Mouse (Mus musculus) lung, embryonic 14.5 days (tissue): ENCODE measurements around the gene Sox5. TPM values are rescaled to one million over a fixed set of nuclear protein-coding genes. Genes with fewer than 3 reads are reported as not detected.

Experiments used
- ATAC-seq: fragments of 200-750 bp; cut with Nextera tagmentation; 2 replicates; pipeline ENCODE4 v1.8.0; 2017; ENCODE audit warnings: mild to moderate bottlenecking, moderate TSS enrichment, moderate library complexity; ENCODE audit not compliant: insufficient read depth
- DNase-seq: peaks from one replicate; pipeline ENCODE4 v3.0.0-alpha.2; 2015
- H3K27ac ChIP-seq: fragments of 300-500 bp; sonication (generic); 2 replicates; pipeline ENCODE4 v1.5.1; 2014; ENCODE audit warnings: low read depth, mild to moderate bottlenecking, moderate library complexity
- H3K27me3 ChIP-seq: fragments of 300-500 bp; sonication (generic); 2 replicates; pipeline ENCODE4 v1.6.1; 2014; ENCODE audit warnings: low read length, control low read depth; ENCODE audit not compliant: insufficient read depth
- H3K36me3 ChIP-seq: fragments of 300-500 bp; sonication (generic); 2 replicates; pipeline ENCODE4 v1.6.1; 2014; ENCODE audit warnings: control low read depth; ENCODE audit not compliant: insufficient read depth
- H3K4me1 ChIP-seq: fragments of 300-500 bp; sonication (generic); 2 replicates; pipeline ENCODE4 v1.6.1; 2014; ENCODE audit warnings: antibody characterized with exemption, control low read depth; ENCODE audit not compliant: insufficient read depth
- H3K4me2 ChIP-seq: fragments of 300-500 bp; sonication (generic); 2 replicates; pipeline ENCODE4 v1.6.1; 2014; ENCODE audit warnings: mild to moderate bottlenecking
- H3K4me3 ChIP-seq: fragments of 300-500 bp; sonication (generic); 2 replicates; pipeline ENCODE4 v1.5.1; 2014; ENCODE audit warnings: low read depth, low read length
- H3K9ac ChIP-seq: fragments of 300-500 bp; sonication (generic); 2 replicates; pipeline ENCODE4 v1.6.1; 2014
- H3K9me3 ChIP-seq: fragments of 300-500 bp; sonication (generic); 2 replicates; pipeline ENCODE4 v1.6.1; 2016; ENCODE audit warnings: low read depth, low read length, control low read depth
- CTCF ChIP-seq: IDR thresholded peaks from 2 replicates; pipeline ENCODE4 v1.5.1; 2016; ENCODE audit warnings: antibody characterized with exemption, low read depth
- WGBS: fragments of 180-500 bp; shearing (Covaris S2); extraction: QIAGEN DNeasy Blood & Tissue Kit; methylation state at CpG from one replicate; pipeline ENCODE4 v1.1.7; 2014; 5-methylcytosine and 5-hydroxymethylcytosine counted together
- polyA plus RNA-seq: library from polyadenylated mRNA; unstranded; fragments of >200 nt; fragmentation: Nextera tagmentation; extraction: Ambion mirVana; gene quantifications from 2 replicates; pipeline ENCODE4 v1.2.1, GENCODE M21; 2014

Gene Sox5
- polyA plus RNA-seq, 1 experiment from 2014 or later = 21.3 TPM

DNA sequence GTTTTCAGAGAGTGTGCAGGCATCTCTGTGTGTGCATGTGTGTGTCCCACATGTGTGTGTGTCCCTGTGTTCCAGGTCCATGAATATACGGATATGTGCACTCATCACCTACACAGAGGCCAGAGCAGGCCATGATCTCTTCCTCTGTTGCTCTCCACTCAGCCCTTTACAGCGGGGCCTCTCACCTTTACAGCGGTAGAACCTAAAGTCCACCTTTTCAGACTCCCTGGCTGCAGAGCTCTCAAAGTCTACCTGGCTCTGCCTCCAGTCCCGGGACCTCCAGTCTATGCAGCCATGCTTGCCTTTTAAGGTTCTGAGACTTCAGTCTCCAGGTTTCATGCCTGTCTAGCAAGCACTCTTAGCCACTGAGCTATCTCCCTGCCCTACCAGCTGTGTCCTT, 26.5 kb downstream of the Sox5 start:
- no peak for ATAC-seq
- no peak for TF ChIP-seq CTCF
- whole genome bisulfite sequencing = 78% methylated on average over 4 of the region's 4 CpGs
- Histone ChIP-seq H3K4me2 (no peak overlapping the region), H3K4me3 (no peak overlapping the region), H3K27me3 (no peaks in the 10 kb centered on the region), H3K4me1 (0 out of 2 replicates have a peak, but pooled peaks cover 7% of the 10 kb centered on the region), H3K27ac (no peak overlapping the region), H3K36me3 (no peaks in the 10 kb centered on the region), H3K9ac (no peak overlapping the region), H3K9me3 (no peaks in the 10 kb centered on the region)
- DNase-seq = no peak

DNA sequence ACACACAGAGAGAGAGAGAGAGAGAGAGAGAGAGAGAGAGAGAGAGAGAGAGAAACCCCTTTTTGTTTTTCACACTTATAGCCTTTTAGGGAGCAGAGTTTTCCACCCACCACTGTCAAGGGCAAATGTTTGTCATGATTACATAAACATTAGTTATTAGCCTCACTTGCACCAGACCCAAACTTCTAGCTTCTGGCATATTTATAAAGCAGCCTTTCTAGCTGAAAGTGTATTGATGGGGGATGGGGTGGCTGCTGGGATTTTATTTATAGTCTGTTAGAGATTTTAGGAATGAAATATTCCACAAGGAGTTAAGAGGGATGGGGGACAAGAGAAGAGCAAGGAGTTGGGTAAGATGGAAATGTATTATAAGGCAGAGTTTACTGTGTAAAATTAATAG, 27.4 kb downstream of the Sox5 start:
- H3K9me3 ChIP-seq = no peaks in the 10 kb centered on the region
- H3K27ac ChIP-seq = peak overlapping the region; percentile 5; the same call in 1 of the 2 replicates
- no peak overlapping the region for H3K9ac ChIP-seq
- H3K4me1 ChIP-seq = 0 out of 2 replicates have a peak, but pooled peaks cover 7% of the 10 kb centered on the region
- no peak overlapping the region for H3K4me2 ChIP-seq
- peak; percentile 74 for DNase-seq
- no peaks in the 10 kb centered on the region for H3K36me3 ChIP-seq
- H3K27me3 ChIP-seq = no peaks in the 10 kb centered on the region
- H3K4me3 ChIP-seq = no peak overlapping the region
- ATAC-seq = peak; percentile 56
- TF ChIP-seq CTCF = no peak

GRCm38 (mm10) chr6:144753963-144754296, 27.8 kb downstream of the Sox5 start:
- TF ChIP-seq CTCF = no peak
- ATAC-seq = peak; percentile 54
- peak; percentile 76 for DNase-seq
- Histone ChIP-seq H3K27ac (peak overlapping the region; percentile 5; the same call in 1 of the 2 replicates), H3K27me3 (no peaks in the 10 kb centered on the region), H3K4me2 (no peak overlapping the region), H3K9ac (no peak overlapping the region), H3K4me3 (no peak overlapping the region), H3K9me3 (no peaks in the 10 kb centered on the region), H3K4me1 (0 out of 2 replicates have a peak, but pooled peaks cover 7% of the 10 kb centered on the region), H3K36me3 (no peaks in the 10 kb centered on the region)
- 28% methylated on average over 3 of the region's 3 CpGs for WGBS

GRCm38 (mm10) chr6:144753225-144753962, 28.4 kb downstream of the Sox5 start:
- no peaks in the 10 kb centered on the region for H3K36me3 ChIP-seq
- no peak for DNase-seq
- no peak overlapping the region for H3K4me3 ChIP-seq
- no peak overlapping the region for H3K4me2 ChIP-seq
- no peak overlapping the region for H3K27ac ChIP-seq
- H3K9me3 ChIP-seq = no peaks in the 10 kb centered on the region
- 0 out of 2 replicates have a peak, but pooled peaks cover 7% of the 10 kb centered on the region for H3K4me1 ChIP-seq
- TF ChIP-seq CTCF = no peak
- ATAC-seq = peak; percentile 16; the same call in 1 of the 2 replicates
- H3K27me3 ChIP-seq = no peaks in the 10 kb centered on the region
- H3K9ac ChIP-seq = no peak overlapping the region
- WGBS = 72% methylated on average over 13 of the region's 13 CpGs

DNA sequence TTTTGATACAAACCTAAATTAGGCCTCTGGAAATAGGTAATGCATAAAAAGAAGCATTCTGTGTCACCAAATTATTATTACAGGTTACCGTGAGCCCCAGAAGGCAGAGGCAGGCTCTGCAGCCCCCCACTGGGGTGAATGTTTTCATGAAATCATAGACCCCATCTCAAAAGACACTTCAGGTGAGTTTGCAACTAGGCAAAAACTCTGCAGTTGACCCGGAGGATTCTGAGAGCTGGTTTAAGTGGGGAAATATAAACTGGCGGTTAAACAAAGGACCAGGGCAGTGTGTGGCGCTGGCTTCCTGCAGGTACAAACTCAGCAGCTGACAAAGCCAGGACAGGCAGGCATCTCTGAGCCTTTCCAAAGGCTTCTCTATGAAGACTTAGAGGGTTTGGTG, 30.2 kb downstream of the Sox5 start:
- DNase-seq (no peak), ATAC-seq (no peak)
- Histone ChIP-seq H3K9ac (no peak overlapping the region), H3K9me3 (no peaks in the 10 kb centered on the region), H3K27ac (no peak overlapping the region), H3K4me3 (no peak overlapping the region), H3K4me2 (no peak overlapping the region), H3K36me3 (no peaks in the 10 kb centered on the region), H3K4me1 (0 out of 2 replicates have a peak, but pooled peaks cover 7% of the 10 kb centered on the region), H3K27me3 (no peaks in the 10 kb centered on the region)
- WGBS = 72% methylated on average over 4 of the region's 4 CpGs
- TF ChIP-seq CTCF = no peak

GRCm38 (mm10) chr6:144750197-144750596, 31.6 kb downstream of the Sox5 start:
- Histone ChIP-seq H3K9me3 (no peaks in the 10 kb centered on the region), H3K4me1 (0 out of 2 replicates have a peak, but pooled peaks cover 6% of the 10 kb centered on the region), H3K27me3 (no peaks in the 10 kb centered on the region), H3K36me3 (no peaks in the 10 kb centered on the region), H3K9ac (no peak overlapping the region), H3K4me3 (no peak overlapping the region), H3K27ac (no peak overlapping the region), H3K4me2 (no peak overlapping the region)
- DNase-seq (no peak), ATAC-seq (no peak)
- WGBS = 48% methylated on average over 7 of the region's 7 CpGs
- TF ChIP-seq CTCF = no peak

- no peaks in the 10 kb centered on the region for H3K27me3 ChIP-seq
- no peaks in the 10 kb centered on the region for H3K36me3 ChIP-seq
- peaks cover 5% of the 10 kb centered on the region; the same call in 1 of the 2 replicates for H3K4me1 ChIP-seq
- DNase-seq (no peak), ATAC-seq (no peak)
- TF ChIP-seq CTCF = no peak
- H3K9me3 ChIP-seq = no peaks in the 10 kb centered on the region
- no peak overlapping the region for H3K27ac ChIP-seq
- no peak overlapping the region for H3K4me3 ChIP-seq
- WGBS = 85% methylated on average over 10 of the region's 10 CpGs
- no peak overlapping the region for H3K4me2 ChIP-seq
- H3K9ac ChIP-seq = no peak overlapping the region
These were observed 35.3 kb downstream of the Sox5 start for GRCm38 (mm10) chr6:144746436-144746835.
